Mouse (Mus musculus): Measurements from ENCODE around the gene Mycl.

GRCm38 (mm10) chr4:122995404-122996220, at the start of gene Mycl:
- TF ChIP-seq CTCF (IDR thresholded peaks at IDR 0.05; ENCODE audit: low read depth) (peak; percentile 87), EP300 (IDR thresholded peaks at IDR 0.05; ENCODE audit: low read depth) (no peak)

All from liver, embryonic 14.5 days (tissue).